In the genomic region with DNA sequence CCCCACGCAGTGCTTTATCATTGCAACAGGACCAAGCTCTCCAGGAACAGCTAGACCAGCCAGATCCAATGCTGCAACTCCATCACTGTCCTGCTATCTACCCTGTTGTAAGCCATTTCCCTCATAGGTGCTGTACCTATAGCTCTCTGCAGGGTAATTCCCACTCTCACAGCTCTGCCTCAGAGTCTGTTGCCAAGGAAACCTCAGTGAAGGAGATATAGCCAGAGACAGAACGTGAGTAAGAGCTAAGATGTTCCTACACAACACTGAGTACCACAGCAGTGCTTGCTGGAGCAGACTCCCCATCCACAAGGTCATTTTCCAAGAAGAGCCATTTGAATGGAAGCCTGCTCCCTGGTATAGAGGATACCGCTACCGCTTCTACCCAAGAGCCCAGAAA, we compare ENCODE assay signal across 13 mouse cellular contexts. TPM values are rescaled to one million over a fixed set of nuclear protein-coding genes. Genes with fewer than 3 reads are reported as not detected.
DNase-seq lines count a peak whose midpoint lies in the region; ATAC-seq and TF ChIP-seq lines count a peak whose summit lies in the region.
"Had no signal": no experiment of that assay in that cellular context is flagged by ENCODE, and none has a peak within 500 bp of the region (broad histone marks: within the 10 kb centered on the region; RNA-seq: fewer than 3 reads in every experiment).

No protein-coding gene starts in this region.

- no peaks in the 10 kb centered on the region for H3K9me3 ChIP-seq in forebrain, embryonic 13.5 days (replicated peaks)
- H3K9me3 ChIP-seq in forebrain, embryonic 10.5 days = no peaks in the 10 kb centered on the region
- no peaks in the 10 kb centered on the region for H3K9me3 ChIP-seq in hindbrain, embryonic 16.5 days (ENCODE audit: control insufficient read depth, low read length)
- no peaks in the 10 kb centered on the region for H3K9me3 ChIP-seq in hindbrain, embryonic 10.5 days
- no peaks in the 10 kb centered on the region for H3K9me3 ChIP-seq in neural tube, embryonic 15.5 days (replicated peaks)
- H3K9me3 ChIP-seq in stomach, postnatal 0 days (ENCODE audit: control insufficient read depth, low read length) = no peaks in the 10 kb centered on the region
- H3K9me3 ChIP-seq: liver, embryonic 15.5 days had no signal

- H3K27ac ChIP-seq in forebrain, embryonic 13.5 days = no peak overlapping the region
- H3K27ac ChIP-seq in forebrain, embryonic 10.5 days = no peak overlapping the region
- H3K27ac ChIP-seq in hindbrain, embryonic 16.5 days (ENCODE audit: low read depth, low read length) = no peak overlapping the region
- no peak overlapping the region for H3K27ac ChIP-seq in hindbrain, embryonic 10.5 days
- H3K27ac ChIP-seq in neural tube, embryonic 15.5 days (replicated peaks) = no peak overlapping the region
- H3K27ac ChIP-seq in stomach, postnatal 0 days (replicated peaks) = peak overlapping the region; percentile 78
- H3K27ac ChIP-seq: liver, embryonic 15.5 days had no signal

- no peaks in the 10 kb centered on the region; the same call in 1 of the 2 replicates for H3K4me1 ChIP-seq in forebrain, embryonic 13.5 days
- H3K4me1 ChIP-seq in forebrain, embryonic 10.5 days = peaks cover 25% of the 10 kb centered on the region
- H3K4me1 ChIP-seq in hindbrain, embryonic 16.5 days (ENCODE audit: control insufficient read depth, insufficient read depth, low read depth, low read length) = peaks cover 3% of the 10 kb centered on the region; the same call in 1 of the 2 replicates
- peaks cover 31% of the 10 kb centered on the region for H3K4me1 ChIP-seq in hindbrain, embryonic 10.5 days (replicated peaks)
- H3K4me1 ChIP-seq in neural tube, embryonic 15.5 days = peaks cover 13% of the 10 kb centered on the region
- 0 out of 2 replicates have a peak, but pooled peaks cover 2% of the 10 kb centered on the region for H3K4me1 ChIP-seq in stomach, postnatal 0 days (replicated peaks; ENCODE audit: control insufficient read depth, insufficient read depth)
- H3K4me1 ChIP-seq: liver, embryonic 15.5 days had no signal

- no peaks in the 10 kb centered on the region for H3K36me3 ChIP-seq in forebrain, embryonic 13.5 days (ENCODE audit: poor library complexity, severe bottlenecking)
- no peaks in the 10 kb centered on the region for H3K36me3 ChIP-seq in forebrain, embryonic 10.5 days (replicated peaks)
- no peaks in the 10 kb centered on the region for H3K36me3 ChIP-seq in hindbrain, embryonic 16.5 days (ENCODE audit: control insufficient read depth, insufficient read depth, low read length)
- no peaks in the 10 kb centered on the region for H3K36me3 ChIP-seq in hindbrain, embryonic 10.5 days
- H3K36me3 ChIP-seq in neural tube, embryonic 15.5 days = no peaks in the 10 kb centered on the region
- H3K36me3 ChIP-seq in stomach, postnatal 0 days (ENCODE audit: control insufficient read depth, insufficient read depth, low read length) = no peaks in the 10 kb centered on the region
- H3K36me3 ChIP-seq: liver, embryonic 15.5 days had no signal

- DNase-seq in forebrain, embryonic 10.5 days (ENCODE audit: extremely low spot score, low spot score) = no peak
- no peak for DNase-seq in hindbrain, embryonic 10.5 days (ENCODE audit: low spot score)
- no peak for DNase-seq in neural tube, embryonic 10.5 days (ENCODE audit: extremely low spot score, low spot score)
- no peak for DNase-seq in stomach, postnatal 0 days (ENCODE audit: low spot score)
- DNase-seq in urinary bladder, adult 2 months (ENCODE audit: low spot score) = no peak
- DNase-seq: B cell, adult 2 months; cerebellum, adult 11 months; kidney, adult 18-20 months; thymus, postnatal 36 days had no signal

- no peak for TF ChIP-seq CTCF in stomach, postnatal 0 days (IDR thresholded peaks at IDR 0.05; ENCODE audit: low read depth)

- no peak overlapping the region for H3K4me3 ChIP-seq in forebrain, embryonic 13.5 days
- H3K4me3 ChIP-seq in forebrain, embryonic 10.5 days = no peak overlapping the region
- no peak overlapping the region for H3K4me3 ChIP-seq in hindbrain, embryonic 16.5 days (ENCODE audit: low read length)
- H3K4me3 ChIP-seq in hindbrain, embryonic 10.5 days = no peak overlapping the region
- H3K4me3 ChIP-seq in neural tube, embryonic 15.5 days (replicated peaks) = no peak overlapping the region
- H3K4me3 ChIP-seq in stomach, postnatal 0 days (ENCODE audit: low read depth, low read length) = no peak overlapping the region
- H3K4me3 ChIP-seq: liver, embryonic 15.5 days had no signal

- no peaks in the 10 kb centered on the region for H3K27me3 ChIP-seq in forebrain, embryonic 13.5 days
- no peaks in the 10 kb centered on the region for H3K27me3 ChIP-seq in forebrain, embryonic 10.5 days (ENCODE audit: poor library complexity, severe bottlenecking)
- H3K27me3 ChIP-seq in hindbrain, embryonic 16.5 days (replicated peaks; ENCODE audit: control insufficient read depth, insufficient read depth, low read length) = no peaks in the 10 kb centered on the region; the same call in 1 of the 2 replicates
- no peaks in the 10 kb centered on the region; the same call in 1 of the 2 replicates for H3K27me3 ChIP-seq in hindbrain, embryonic 10.5 days (ENCODE audit: insufficient read depth, poor library complexity, severe bottlenecking)
- no peaks in the 10 kb centered on the region for H3K27me3 ChIP-seq in neural tube, embryonic 15.5 days (replicated peaks)
- H3K27me3 ChIP-seq in stomach, postnatal 0 days (ENCODE audit: control insufficient read depth, insufficient read depth, low read length) = no peaks in the 10 kb centered on the region
- H3K27me3 ChIP-seq: liver, embryonic 15.5 days had no signal

- 77% methylated on average over 4 of the region's 4 CpGs for WGBS in forebrain, embryonic 13.5 days
- 87% methylated on average over 4 of the region's 4 CpGs for WGBS in forebrain, embryonic 10.5 days
- WGBS in hindbrain, embryonic 16.5 days = 78% methylated on average over 4 of the region's 4 CpGs
- 84% methylated on average over 4 of the region's 4 CpGs for WGBS in hindbrain, embryonic 10.5 days
- WGBS in neural tube, embryonic 15.5 days = 77% methylated on average over 4 of the region's 4 CpGs
- 82% methylated on average over 4 of the region's 4 CpGs for WGBS in stomach, postnatal 0 days

- H3K9ac ChIP-seq in forebrain, embryonic 13.5 days = no peak overlapping the region
- H3K9ac ChIP-seq in hindbrain, embryonic 16.5 days (ENCODE audit: low read depth, low read length) = no peak overlapping the region
- no peak overlapping the region for H3K9ac ChIP-seq in neural tube, embryonic 15.5 days (replicated peaks)
- H3K9ac ChIP-seq in stomach, postnatal 0 days (ENCODE audit: low read length) = no peak overlapping the region
- H3K9ac ChIP-seq: liver, embryonic 15.5 days had no signal

- no peak for TF ChIP-seq EP300 in stomach, postnatal 0 days (optimal IDR thresholded peaks at IDR 0.05)

- H3K4me2 ChIP-seq in forebrain, embryonic 13.5 days = no peak overlapping the region
- no peak overlapping the region for H3K4me2 ChIP-seq in hindbrain, embryonic 16.5 days (ENCODE audit: low read length)
- no peak overlapping the region for H3K4me2 ChIP-seq in neural tube, embryonic 15.5 days
- peak overlapping the region; percentile 42; the same call in 1 of the 2 replicates for H3K4me2 ChIP-seq in stomach, postnatal 0 days (replicated peaks; ENCODE audit: low read depth)
- H3K4me2 ChIP-seq: liver, embryonic 15.5 days had no signal

- peak; percentile 63 for ATAC-seq in forebrain, embryonic 13.5 days
- ATAC-seq in hindbrain, embryonic 16.5 days = peak; percentile 78
- peak; percentile 80 for ATAC-seq in neural tube, embryonic 15.5 days (ENCODE audit: low FRiP score)
- ATAC-seq in stomach, postnatal 0 days (ENCODE audit: low FRiP score, low TSS enrichment) = no peak

RNA-seq across cellular contexts. Expression of gene Il16, which starts 1.3 kb away (rescaled TPM):
- 0.93 and 1.1 TPM in 2 replicates for polyA plus RNA-seq in forebrain, embryonic 13.5 days (2015; fragmentation: Nextera tagmentation; extraction: Ambion mirVana)
- polyA plus RNA-seq in forebrain, embryonic 10.5 days (2016; fragmentation: Nextera tagmentation; extraction: Ambion mirVana) = 0.76 and 0.95 TPM in 2 replicates
- 1.1 and 1.2 TPM in 2 replicates for polyA plus RNA-seq in hindbrain, embryonic 16.5 days (2015; fragmentation: Nextera tagmentation; extraction: Ambion mirVana)
- 1.1 TPM in 2 replicates for polyA plus RNA-seq in hindbrain, embryonic 10.5 days (2016; fragmentation: Nextera tagmentation; extraction: Ambion mirVana)
- polyA plus RNA-seq in neural tube, embryonic 15.5 days (2015; fragmentation: Nextera tagmentation; extraction: Ambion mirVana) = 1.4 and 8.5 TPM in 2 replicates
- 2.6 and 2.8 TPM in 2 replicates for polyA plus RNA-seq in stomach, postnatal 0 days (2015; fragmentation: Nextera tagmentation; extraction: Ambion mirVana)
- polyA plus RNA-seq in urinary bladder, adult 2 months (2012; rRNA removed) = 6.1 and 7.9 TPM in 2 replicates

RNA-seq across cellular contexts. Expression of gene Cfap161, which starts 50.4 kb away (rescaled TPM):
- 0.45 and 0.79 TPM in 2 replicates for polyA plus RNA-seq in forebrain, embryonic 13.5 days (2015; fragmentation: Nextera tagmentation; extraction: Ambion mirVana)
- 0.12 TPM in 1 of 2 replicates, not detected in the other for polyA plus RNA-seq in forebrain, embryonic 10.5 days (2016; fragmentation: Nextera tagmentation; extraction: Ambion mirVana)
- polyA plus RNA-seq in hindbrain, embryonic 16.5 days (2015; fragmentation: Nextera tagmentation; extraction: Ambion mirVana) = 1.8 and 2.0 TPM in 2 replicates
- 0.24 and 1.5 TPM in 2 replicates for polyA plus RNA-seq in hindbrain, embryonic 10.5 days (2016; fragmentation: Nextera tagmentation; extraction: Ambion mirVana)
- 0.67 and 1.6 TPM in 2 replicates for polyA plus RNA-seq in neural tube, embryonic 15.5 days (2015; fragmentation: Nextera tagmentation; extraction: Ambion mirVana)
- 0.05 and 0.13 TPM in 2 replicates for polyA plus RNA-seq in stomach, postnatal 0 days (2015; fragmentation: Nextera tagmentation; extraction: Ambion mirVana)
- 0.10 TPM in 1 of 2 replicates, not detected in the other for polyA plus RNA-seq in urinary bladder, adult 2 months (2012; rRNA removed)
- polyA plus RNA-seq: liver, embryonic 15.5 days had no signal
